Mouse (Mus musculus): ENCODE data around the gene Ybey. TPM values are rescaled to one million over a fixed set of nuclear protein-coding genes. Genes with fewer than 3 reads are reported as not detected.

Ybey gene
- total RNA-seq, 2 experiments from 2014 or later: 0.96 to 4.2 TPM

DNA sequence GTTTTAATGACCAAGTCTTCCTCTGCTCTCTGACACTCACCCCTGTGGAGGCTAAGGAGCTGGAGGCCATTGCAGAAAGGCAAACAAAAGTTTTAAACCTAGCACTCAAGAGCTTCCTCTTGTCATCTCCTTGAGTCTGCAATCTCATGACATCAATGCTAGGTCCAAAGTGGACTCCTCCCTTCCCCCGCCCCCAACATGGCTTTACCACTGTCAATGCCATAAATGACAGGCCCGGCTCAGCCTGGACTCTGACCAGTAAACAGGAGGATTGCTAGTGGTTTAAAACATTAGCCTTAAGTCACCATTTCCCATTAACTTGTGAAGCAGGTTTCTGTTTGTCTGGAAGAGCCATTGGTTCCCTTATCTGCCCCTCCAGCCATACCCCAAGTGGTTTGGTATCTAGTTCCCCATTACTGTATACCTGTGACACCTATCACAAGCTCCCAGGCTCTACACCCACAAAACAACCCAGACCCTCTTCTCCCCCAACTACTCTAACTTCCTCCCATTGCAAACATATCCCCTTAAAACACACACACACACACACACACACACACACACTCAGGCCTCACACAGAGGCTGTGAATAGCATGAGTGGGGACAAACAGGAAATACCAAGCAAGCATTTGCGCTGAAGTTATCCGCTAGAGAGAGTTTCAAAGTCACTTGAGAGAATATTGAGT, 22.8 kb downstream of the Ybey start:
- ATAC-seq (ENCODE audit: poor library complexity, severe bottlenecking): no peak

DNA sequence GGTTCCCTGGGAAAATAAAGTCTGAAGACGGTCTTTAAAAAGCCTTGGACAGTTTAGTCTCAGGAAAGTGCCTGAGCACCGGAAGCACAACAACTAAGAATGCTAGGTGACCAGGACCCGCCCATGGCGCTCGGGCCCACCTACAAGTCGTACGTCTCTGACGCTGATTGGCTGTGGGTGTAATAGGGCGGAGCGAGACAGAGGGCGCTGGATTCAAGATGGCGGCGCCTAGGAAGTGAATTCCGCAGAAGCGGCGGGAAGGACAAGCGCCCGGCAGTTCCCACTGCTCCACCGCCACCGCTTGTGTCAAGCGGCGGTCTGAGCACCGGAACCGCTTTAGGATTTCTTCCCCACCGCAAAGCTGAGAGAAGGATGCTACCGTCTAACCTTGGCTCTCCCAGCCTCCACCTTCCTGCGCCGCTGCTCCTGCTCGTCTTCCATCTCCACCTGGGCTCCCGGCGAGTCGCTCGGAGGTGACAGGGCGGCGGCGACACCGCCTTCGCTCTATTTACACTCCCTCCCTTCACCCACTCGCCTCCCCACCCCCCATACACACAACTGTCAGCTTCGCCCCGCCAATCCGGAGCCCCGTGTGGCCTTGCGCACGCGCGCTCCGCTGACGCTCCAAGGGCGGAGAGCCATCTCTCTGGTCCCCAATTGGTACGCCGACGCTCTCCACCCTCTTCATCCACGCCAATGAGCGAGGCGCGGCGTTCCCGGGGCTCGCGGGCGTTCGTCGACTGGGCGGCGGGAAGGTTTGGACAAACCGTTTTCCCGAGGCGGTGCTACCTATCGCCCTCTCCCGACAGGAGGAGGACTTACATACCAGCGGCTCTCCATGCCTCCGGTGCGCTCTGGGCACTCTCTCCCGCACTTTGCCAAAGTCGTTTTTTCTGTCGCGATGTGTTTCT, 26.5 kb downstream of the Ybey start, which contains the start of gene Pcnt:
Gene Pcnt, minus strand, starts transcription at position 609 of the 911 bp plus-strand sequence.
- ATAC-seq (ENCODE audit: poor library complexity, severe bottlenecking): peak; percentile 90

DNA sequence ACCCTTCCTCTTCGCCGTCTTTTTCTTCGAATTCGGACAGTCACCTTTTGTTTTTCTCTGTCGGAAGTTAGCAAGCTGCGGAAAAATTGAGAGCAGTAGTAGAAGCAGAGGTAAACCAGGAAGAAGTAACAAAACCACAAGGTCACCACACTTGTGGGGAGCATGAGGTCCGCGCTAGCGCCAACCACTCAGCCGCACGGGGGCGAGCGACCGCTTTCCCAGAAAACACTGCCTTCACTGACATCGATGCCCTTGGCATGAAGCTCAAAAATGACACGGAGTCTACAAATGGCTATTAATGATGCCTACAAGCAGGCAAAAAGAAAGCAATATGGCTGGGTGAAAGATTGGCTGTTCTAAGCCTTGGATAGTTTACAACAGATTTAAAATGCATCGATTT, 28.6 kb downstream of the Ybey start, which contains the start of gene AC141477.1:
Gene AC141477.1, minus strand, starts transcription at position 164 of the 400 bp plus-strand sequence.
- no peak for ATAC-seq (ENCODE audit: poor library complexity, severe bottlenecking)

DNA sequence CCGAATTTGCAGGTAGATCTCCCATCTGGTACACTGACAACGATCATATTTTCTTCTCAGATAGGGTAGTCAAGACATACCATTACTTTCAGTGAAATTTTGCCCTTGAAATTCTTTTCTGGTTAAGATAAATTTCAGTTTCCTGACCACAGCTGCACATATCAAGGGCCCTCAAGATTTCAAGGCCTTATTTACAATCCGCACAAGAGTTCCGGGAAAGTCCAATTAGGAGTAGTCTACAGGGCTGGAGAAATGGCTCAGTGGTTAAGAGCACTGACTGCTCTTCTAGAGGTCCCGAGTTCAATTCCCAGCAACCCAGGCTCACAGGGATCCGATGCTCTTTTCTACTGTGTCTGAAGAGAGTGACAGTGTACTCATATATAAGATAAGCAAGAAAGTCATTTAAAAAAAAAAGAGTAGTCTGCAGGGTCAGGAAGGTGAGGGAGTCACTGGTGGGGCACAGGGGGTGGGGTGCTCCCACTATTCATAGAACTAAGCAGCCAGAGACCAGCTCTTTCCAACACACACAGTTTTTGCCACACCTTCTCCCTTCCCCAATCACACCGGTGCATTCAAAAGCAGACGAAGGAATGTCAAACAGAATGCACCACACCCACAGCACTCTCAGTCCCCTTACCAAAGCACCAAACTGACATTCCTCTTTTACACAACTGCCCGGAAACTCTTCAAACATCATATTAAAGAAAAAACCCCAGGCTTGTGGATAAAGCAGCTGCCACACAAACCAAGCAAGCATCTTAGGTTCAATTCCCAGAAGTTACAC, 29.6 kb downstream of the Ybey start:
- no peak for ATAC-seq (ENCODE audit: poor library complexity, severe bottlenecking)

DNA sequence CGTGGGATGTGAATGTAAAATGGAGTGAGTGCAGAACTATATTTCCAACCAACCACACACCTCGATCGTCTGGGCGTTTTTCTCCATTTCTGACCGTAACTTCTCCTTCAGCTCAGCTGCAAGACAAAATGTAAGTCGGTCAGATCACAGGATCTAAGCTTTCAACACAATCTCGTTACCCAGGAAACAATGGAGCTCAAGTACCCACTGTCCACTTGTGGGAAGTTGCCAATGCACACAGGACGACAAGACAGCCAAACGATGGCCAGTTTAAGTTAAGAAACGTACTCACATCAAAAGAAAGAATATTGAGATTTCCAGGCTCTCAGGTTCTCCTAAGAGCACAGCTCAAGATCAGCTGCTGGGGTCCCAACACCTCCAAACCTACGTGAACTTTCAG, 35.0 kb downstream of the Ybey start:
- no peak for ATAC-seq (ENCODE audit: poor library complexity, severe bottlenecking)

DNA sequence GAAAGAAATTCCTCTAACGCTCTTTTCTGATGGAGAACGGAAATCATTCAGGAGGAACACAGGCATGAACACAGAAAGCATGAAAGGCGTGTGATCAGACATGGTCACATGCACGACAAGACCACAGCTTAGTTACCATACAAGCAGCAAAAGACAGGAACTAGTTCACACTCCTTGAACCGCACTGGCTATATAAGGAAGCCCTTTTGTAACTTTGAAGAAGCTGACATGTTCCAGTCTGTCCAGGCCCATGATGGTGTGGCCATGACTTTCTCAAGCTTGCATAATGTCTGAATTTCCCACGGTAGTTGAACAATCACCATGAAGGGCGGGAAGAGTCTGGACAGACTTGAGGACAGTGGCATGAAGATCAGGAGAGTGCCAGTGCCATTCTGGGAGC, 43.2 kb downstream of the Ybey start:
- ATAC-seq (ENCODE audit: poor library complexity, severe bottlenecking): peak; percentile 87

DNA sequence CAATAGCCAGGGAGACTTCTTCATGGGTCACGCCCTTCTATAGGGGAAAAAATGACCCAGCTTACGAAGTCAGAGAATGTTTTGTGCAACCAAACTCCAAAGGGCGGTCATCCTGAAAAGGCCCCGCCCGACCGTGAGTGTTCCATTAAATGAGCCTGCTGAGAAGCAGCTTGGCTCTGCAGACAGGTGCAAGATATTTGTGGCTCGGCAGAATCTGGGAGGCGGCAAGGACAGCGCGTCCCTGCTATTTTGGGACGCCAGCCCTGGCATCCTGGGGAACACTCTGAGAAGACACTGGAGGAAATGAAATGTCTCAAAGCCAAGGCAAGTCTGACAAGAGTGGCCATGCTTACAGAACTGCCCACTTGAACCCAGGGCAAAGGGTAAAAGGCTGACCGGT, 52.1 kb downstream of the Ybey start:
- no peak for ATAC-seq (ENCODE audit: poor library complexity, severe bottlenecking)

Other genes with a start within 250 kb of the Ybey start
- gene Prmt2, start 231.2 kb downstream of the Ybey start, total RNA-seq (2015): 1.7 and 2.3 TPM in 2 replicates
- 1.3 and 2.0 TPM in 2 replicates for gene Prmt2, start 231.2 kb downstream of the Ybey start, total RNA-seq (2017)
- 0.14 and 0.47 TPM in 2 replicates for gene S100b, start 215.3 kb downstream of the Ybey start, total RNA-seq (2015)
- gene S100b, start 215.3 kb downstream of the Ybey start, total RNA-seq (2017): 0.11 TPM in 1 of 2 replicates, not detected in the other
- gene Dip2a, start 123.8 kb downstream of the Ybey start, total RNA-seq (2015): 3.6 and 4.3 TPM in 2 replicates
- 5.1 and 5.3 TPM in 2 replicates for gene Dip2a, start 123.8 kb downstream of the Ybey start, total RNA-seq (2017)
- gene AC141477.1, start 28.7 kb downstream of the Ybey start, total RNA-seq (2015): not detected in 2 replicates
- 10.4 TPM in 1 of 2 replicates, not detected in the other for gene AC141477.1, start 28.7 kb downstream of the Ybey start, total RNA-seq (2017)
- 24.2 and 27.3 TPM in 2 replicates for gene Pcnt, start 26.3 kb downstream of the Ybey start, total RNA-seq (2015)
- gene Pcnt, start 26.3 kb downstream of the Ybey start, total RNA-seq (2017): 44.1 and 53.4 TPM in 2 replicates
- not detected in 2 replicates for gene 2610028H24Rik, start 20.0 kb downstream of the Ybey start, total RNA-seq (2015)
- gene 2610028H24Rik, start 20.0 kb downstream of the Ybey start, total RNA-seq (2017): not detected in 2 replicates
- 41.9 and 51.0 TPM in 2 replicates for gene Mcm3ap, start 187 bp downstream of the Ybey start, total RNA-seq (2015)
- gene Mcm3ap, start 187 bp downstream of the Ybey start, total RNA-seq (2017): 51.5 and 56.8 TPM in 2 replicates
- 0.98 and 2.1 TPM in 2 replicates for gene Lss, start 62.5 kb upstream of the Ybey start, total RNA-seq (2015)
- gene Lss, start 62.5 kb upstream of the Ybey start, total RNA-seq (2017): 1.7 and 2.5 TPM in 2 replicates
- gene Spatc1l, start 93.2 kb upstream of the Ybey start, total RNA-seq (2015): not detected in 2 replicates
- gene Spatc1l, start 93.2 kb upstream of the Ybey start, total RNA-seq (2017): not detected in 2 replicates
- not detected in 2 replicates for gene Ftcd, start 106.5 kb upstream of the Ybey start, total RNA-seq (2015)
- gene Ftcd, start 106.5 kb upstream of the Ybey start, total RNA-seq (2017): not detected in 2 replicates
- gene Col6a2, start 154.5 kb upstream of the Ybey start, total RNA-seq (2015): 0.13 TPM in 1 of 2 replicates, not detected in the other
- gene Col6a2, start 154.5 kb upstream of the Ybey start, total RNA-seq (2017): not detected in 2 replicates

Measured in megakaryocyte, adult 5-6 weeks (primary cell).